Mouse (Mus musculus) urinary bladder, postnatal 25 days (tissue): ENCODE measurements around the gene Rapgef6.

Experiments used
- DNase-seq: peaks from one replicate; pipeline ENCODE4 v3.0.0; 2022; ENCODE audit warnings: low spot score

Gene Rapgef6

DNA sequence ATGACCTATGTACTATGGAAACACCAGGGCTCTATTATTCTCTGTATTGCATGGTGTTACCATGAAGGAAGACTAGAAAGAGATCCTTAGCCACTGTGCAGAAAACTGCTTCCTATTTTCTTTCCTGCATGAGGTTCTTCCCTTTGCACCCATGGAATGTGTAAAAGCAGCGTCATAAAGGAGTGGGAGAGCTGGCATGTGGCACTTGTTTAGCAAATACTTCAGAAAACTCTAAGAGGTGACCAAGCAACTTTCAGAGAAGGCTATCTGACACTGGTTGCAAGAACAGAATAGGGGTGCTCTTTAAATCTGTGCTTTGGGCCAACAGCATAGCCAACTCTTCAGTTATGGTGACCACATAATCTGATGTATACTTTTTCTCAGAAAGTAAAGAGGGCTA lies 212.5 kb downstream of the Rapgef6 start:
- DNase-seq: no peak

DNA sequence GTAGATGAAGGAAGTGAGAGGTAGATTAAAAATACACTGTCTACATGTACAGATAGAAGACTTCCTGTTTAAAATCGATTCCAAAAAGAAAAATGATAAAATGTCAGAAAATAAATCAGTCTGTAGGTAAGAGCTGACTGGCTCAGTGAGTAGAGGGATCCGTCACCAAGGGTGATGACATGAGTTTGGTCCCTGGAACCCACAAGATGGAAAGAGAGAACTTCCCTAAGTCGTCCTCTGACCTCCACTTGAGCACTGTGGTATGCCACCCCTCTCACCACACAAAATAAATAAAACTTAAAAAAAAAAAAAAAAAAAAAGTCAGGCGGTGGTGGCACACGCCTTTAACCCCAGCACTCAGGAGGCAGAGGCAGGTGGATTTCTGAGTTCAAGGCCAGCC lies 214.3 kb downstream of the Rapgef6 start:
- DNase-seq: no peak

DNA sequence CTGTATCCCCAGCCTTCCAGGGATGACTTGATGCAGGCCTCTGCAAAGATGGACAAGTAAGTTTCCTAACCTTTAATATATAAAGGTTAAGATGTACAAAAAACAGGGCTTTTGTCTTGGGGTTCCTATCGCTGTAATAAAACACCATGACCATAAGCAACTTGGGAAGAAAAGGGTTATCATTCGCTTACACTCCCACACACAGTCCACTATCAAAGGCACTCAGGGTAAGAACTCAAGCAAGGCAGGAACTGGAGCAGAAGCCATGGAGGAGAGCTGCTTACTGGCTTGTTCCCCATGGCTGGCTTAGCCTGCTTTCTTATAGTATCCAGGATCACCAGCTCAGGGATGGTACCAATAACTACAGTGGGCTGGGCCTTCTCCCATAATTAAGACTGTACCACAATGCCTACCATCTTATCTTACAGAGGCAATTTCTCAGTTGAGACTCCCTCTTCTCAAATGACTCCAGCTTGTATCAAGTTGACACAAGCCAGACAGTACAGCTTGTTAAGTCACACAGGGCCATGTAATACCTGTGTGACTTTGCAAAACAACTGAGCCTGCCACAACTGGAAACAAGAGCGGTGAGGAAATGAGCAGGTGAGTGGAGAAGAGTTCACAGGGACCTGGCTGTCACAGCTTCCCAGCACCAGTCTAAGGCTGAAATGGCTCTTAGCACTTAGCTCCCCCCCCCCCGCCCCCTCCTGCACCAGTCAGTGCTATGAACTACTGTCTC lies 216.5 kb downstream of the Rapgef6 start:
- no peak for DNase-seq

DNA sequence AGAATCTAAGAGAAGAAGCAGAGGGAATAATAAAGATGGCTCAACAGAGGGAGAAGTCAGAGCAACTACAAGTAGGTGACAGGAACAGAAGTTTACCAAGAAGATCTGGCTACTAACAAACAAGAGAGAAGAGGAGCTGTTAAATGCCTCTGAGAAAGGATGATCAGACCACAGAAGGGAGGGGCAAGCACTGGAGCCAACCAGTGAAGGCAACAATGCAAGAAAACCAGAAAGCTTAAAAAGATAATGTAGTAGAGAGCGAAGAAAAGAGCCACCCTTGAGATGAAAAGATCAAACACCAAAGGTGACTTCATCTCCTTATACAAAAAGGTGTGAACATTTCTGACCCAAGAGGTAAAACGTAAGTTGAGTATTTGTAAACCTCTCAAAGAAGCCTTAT lies 218.7 kb downstream of the Rapgef6 start:
- DNase-seq: no peak

DNA sequence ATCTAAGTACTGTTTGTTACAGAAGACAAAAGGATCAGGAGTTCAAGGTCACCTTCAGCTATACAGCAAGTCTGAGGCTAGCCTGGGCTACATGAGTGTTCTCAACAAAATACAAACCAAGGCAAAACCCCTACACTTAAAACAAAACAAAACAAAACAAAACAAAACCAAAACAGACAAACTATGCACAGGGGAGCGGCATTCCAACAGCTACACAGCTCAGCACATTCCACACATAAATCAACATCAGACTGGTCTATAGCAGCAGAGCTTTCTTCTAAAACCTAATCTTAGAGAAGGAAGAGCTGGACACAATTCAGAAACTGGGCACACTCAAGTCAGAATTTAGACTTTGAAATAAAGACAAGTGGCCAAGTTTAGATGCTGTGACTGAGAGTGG lies 221.6 kb downstream of the Rapgef6 start:
- no peak for DNase-seq
